Mouse (Mus musculus) liver, embryonic 14.5 days (tissue): Measurements from ENCODE around the gene Fam222b. TPM values are rescaled to one million over a fixed set of nuclear protein-coding genes. Genes with fewer than 3 reads are reported as not detected.
"Not testable (repeated sequence)": the region's sequence is repeated elsewhere in the genome, so short reads cannot be mapped to it uniquely, and the experiment has no call there.

Experiments used
- ATAC-seq: fragments of 200-750 bp; cut with Nextera tagmentation; 2 replicates; pipeline ENCODE4 v1.8.0; 2017; ENCODE audit warnings: moderate number of reproducible peaks, mild to moderate bottlenecking, moderate library complexity; ENCODE audit not compliant: insufficient read depth
- DNase-seq, 3 experiments: peaks; one replicate each; pipeline ENCODE4 v3.0.0-alpha.2; 2012 to 2013; ENCODE audit warnings: low read depth in 3 of 3, low spot score in 3 of 3
- H3K27ac ChIP-seq: fragments of 300-500 bp; sonication (generic); 2 replicates; pipeline ENCODE4 v1.5.1; 2014; ENCODE audit warnings: moderate library complexity, mild to moderate bottlenecking, control low read depth, inconsistent platforms
- H3K27me3 ChIP-seq: fragments of 300-500 bp; sonication (generic); 2 replicates; pipeline ENCODE4 v1.6.1; 2014; ENCODE audit warnings: mild to moderate bottlenecking, low read length, moderate library complexity; ENCODE audit not compliant: control insufficient read depth, insufficient read depth
- H3K36me3 ChIP-seq: fragments of 300-500 bp; sonication (generic); replicated peaks from 2 replicates; pipeline ENCODE4 v1.6.1; 2014; ENCODE audit warnings: low read depth; ENCODE audit not compliant: control insufficient read depth, insufficient read depth
- H3K4me1 ChIP-seq, 2 experiments: fragments of 200-500 bp in 1 of 2; fragments of 300-500 bp in 1 of 2; sonication (generic) in 1 of 2; replicated peaks; 2 replicates each; pipeline ENCODE4 v1.6.1; 2012 to 2014; ENCODE audit warnings: antibody characterized with exemption in 1 of 2, inconsistent platforms in 1 of 2, low read length in 1 of 2; ENCODE audit not compliant: control insufficient read depth in 2 of 2, insufficient read depth in 2 of 2
- H3K4me2 ChIP-seq: fragments of 300-500 bp; sonication (generic); 2 replicates; pipeline ENCODE4 v1.6.1; 2014; ENCODE audit warnings: low read depth, mild to moderate bottlenecking, control low read depth, moderate library complexity
- H3K4me3 ChIP-seq, 2 experiments: fragments of 200-500 bp in 1 of 2; fragments of 300-500 bp in 1 of 2; sonication (generic) in 1 of 2; 2 replicates each; pipeline ENCODE4 v1.5.1; 2012 to 2014; ENCODE audit warnings: low read depth in 2 of 2, low read length in 2 of 2, mild to moderate bottlenecking in 2 of 2, control low read depth in 1 of 2, inconsistent platforms in 1 of 2, moderate library complexity in 1 of 2; ENCODE audit not compliant: insufficient read depth in 1 of 2
- H3K9ac ChIP-seq: fragments of 300-500 bp; sonication (generic); replicated peaks from 2 replicates; pipeline ENCODE4 v1.6.1; 2014; ENCODE audit warnings: mild to moderate bottlenecking, control low read depth, moderate library complexity
- H3K9me3 ChIP-seq: fragments of 300-500 bp; sonication (generic); 2 replicates; pipeline ENCODE4 v1.6.1; 2016; ENCODE audit warnings: low read length, mixed read lengths; ENCODE audit not compliant: control insufficient read depth
- CTCF ChIP-seq: IDR thresholded peaks from 2 replicates; pipeline ENCODE4 v1.5.1; 2016; ENCODE audit warnings: antibody characterized with exemption, low read depth, control low read depth
- EP300 ChIP-seq: IDR thresholded peaks from 2 replicates; pipeline ENCODE4 v1.6.1; 2016; ENCODE audit warnings: antibody characterized with exemption, low read depth
- WGBS: fragments of 180-500 bp; shearing (Covaris S2); extraction: QIAGEN DNeasy Blood & Tissue Kit; methylation state at CpG from one replicate; pipeline ENCODE4 v1.1.7; 2014; ENCODE audit not compliant: insufficient replicate concordance; 5-methylcytosine and 5-hydroxymethylcytosine counted together
- polyA plus RNA-seq, 2 experiments: library from polyadenylated mRNA; depleted of rRNA in 1 of 2; stranded (reverse) in 1 of 2; unstranded in 1 of 2; fragments of >200 nt; fragmentation: Nextera tagmentation in 1 of 2; extraction: Ambion mirVana in 1 of 2; gene quantifications; 2 replicates each; pipeline versions ENCODE4 v1.2.1 to v1.2.3; 2012 to 2014

The Fam222b gene
- polyA plus RNA-seq, 2 experiments: 2.5 to 3.8 TPM

DNA sequence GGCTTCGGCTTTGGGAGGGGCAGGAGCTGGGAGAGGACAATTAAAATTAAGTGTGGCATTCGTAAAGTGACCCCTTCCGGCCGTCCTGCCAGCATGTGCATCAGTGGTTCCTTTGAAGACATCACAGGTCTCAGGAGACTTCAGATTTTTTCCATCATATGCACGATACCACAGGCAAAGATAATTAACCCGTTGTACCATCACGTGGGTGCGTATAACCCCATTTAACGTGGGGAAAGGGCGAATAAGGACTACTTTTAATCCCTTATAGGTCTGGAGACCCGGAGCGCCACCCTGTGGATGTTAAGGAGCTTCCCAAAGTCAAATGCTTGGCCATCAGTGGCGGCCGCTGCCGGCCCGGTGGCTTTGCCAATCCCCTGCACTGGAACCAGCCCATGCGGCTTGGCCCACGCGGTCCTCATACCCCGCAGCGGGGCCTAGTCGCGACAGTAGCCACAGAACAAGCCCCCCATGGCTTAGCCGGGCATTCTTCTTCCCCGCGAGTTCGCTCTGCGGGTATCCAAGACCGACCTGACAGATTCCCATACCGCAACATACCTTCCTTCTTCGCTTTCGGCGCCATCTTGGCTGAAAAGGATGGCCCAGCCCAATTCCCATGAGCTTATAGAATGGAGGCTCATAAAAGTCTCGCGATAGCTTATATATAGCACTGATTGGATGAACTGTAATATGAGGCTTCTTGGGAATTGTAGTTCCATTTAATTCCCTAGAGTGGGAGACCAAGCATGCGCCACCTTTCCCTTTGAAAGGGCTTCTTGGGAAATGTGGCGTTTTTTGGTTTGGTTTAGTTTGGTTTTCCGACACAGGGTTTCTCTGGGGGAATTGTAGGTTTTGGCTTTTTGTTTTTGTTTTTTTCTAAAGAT, 88.7 kb downstream of the Fam222b start, which contains the start of gene Rpl23a:
Gene Rpl23a, minus strand, starts transcription at position 624 of the 884 bp plus-strand sequence.
- peak; percentile 74 for ATAC-seq
- peak within 1 kb of the TSS; percentile 86 to 99 for H3K4me3 ChIP-seq
- peaks cover 13 to 21% of the 10 kb centered on the region in 2 experiments for H3K4me1 ChIP-seq

DNA sequence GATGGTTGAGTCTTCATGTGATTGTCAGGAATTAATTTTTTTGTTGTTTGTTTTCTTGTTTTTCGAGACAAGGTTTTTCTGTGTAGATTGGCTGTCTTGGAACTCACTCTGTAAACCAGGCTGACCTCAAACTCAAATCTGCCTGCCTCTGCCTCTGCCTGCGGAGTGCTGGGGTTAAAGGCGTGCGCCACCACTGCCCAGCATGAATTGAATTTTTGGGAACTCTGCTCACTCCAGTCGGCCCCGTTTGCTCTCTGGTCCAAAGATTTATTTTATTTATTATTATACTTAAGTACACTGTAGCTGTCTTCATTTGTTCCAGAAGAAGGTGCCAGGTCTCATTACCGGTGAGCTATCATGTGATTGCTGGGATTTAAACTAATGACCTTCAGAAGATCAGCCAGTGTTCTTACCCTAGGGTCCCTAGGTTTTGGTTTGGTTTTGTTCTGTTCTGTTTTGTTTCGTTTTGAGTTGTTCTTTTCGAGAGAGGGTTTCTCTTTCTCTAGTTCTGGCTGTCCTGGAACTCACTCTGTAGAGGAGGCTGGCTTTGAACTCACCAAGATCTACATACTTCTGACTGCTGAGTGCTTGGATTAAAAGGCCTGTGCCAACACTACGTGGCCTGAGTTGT, 89.5 kb downstream of the Fam222b start:
- ATAC-seq: no peak
- Histone ChIP-seq H3K4me3 (peak overlapping the region; percentile 41 to 86; a peak in 3 of 4 replicates), H3K9ac (peak overlapping the region; percentile 14; the same call in 1 of the 2 replicates), H3K4me1 (peaks cover 13 to 21% of the 10 kb centered on the region in 2 experiments), H3K4me2 (peak overlapping the region; percentile 99), H3K9me3 (no peaks in the 10 kb centered on the region), H3K36me3 (peaks cover 34% of the 10 kb centered on the region), H3K27ac (no peak overlapping the region), H3K27me3 (peaks cover 25% of the 10 kb centered on the region)
- 40% methylated on average over 10 of the region's 10 CpGs for WGBS
- DNase-seq: no peak
- no peak for TF ChIP-seq EP300
- TF ChIP-seq CTCF: no peak

More for the DNA sequence above, 88.7 kb downstream of the Fam222b start, which contains the start of gene Rpl23a:
- peaks cover 17% of the 10 kb centered on the region for H3K27me3 ChIP-seq
- peak within 1 kb of the TSS; percentile 99 for H3K4me2 ChIP-seq
- DNase-seq: peak; percentile 89 to 93 (median 93)
- H3K27ac ChIP-seq: peak within 1 kb of the TSS; percentile 69
- peak within 1 kb of the TSS; percentile 94 for H3K9ac ChIP-seq
- H3K36me3 ChIP-seq: peaks cover 34% of the 10 kb centered on the region
- H3K9me3 ChIP-seq: no peaks in the 10 kb centered on the region
- TF ChIP-seq EP300 (peak; percentile 48; the same call in 1 of the 2 replicates), CTCF (peak; percentile 55)
- WGBS: under 1% methylated on average over 38 of the region's 38 CpGs

DNA sequence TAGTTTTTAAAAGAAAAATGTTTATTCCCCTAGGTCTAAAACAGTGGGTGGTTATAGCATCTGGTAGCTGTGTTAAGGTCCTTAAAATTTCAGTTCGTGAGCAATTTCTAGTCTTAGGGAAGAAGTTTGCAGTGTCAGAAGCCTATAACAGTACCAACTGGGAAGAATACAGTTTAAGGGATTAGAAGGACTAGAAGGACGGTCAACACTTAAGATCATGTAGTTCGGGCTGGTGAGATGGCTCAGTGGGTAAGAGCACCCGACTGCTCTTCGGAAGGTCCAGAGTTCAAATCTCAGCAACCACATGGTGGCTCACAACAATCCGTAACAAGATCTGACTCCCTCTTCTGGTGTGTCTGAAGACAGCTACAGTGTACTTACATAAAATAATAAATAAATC, 90.2 kb downstream of the Fam222b start:
- H3K4me2 ChIP-seq, H3K4me3 ChIP-seq, DNase-seq, H3K9me3 ChIP-seq, H3K27ac ChIP-seq, H3K9ac ChIP-seq, ATAC-seq: not testable (repeated sequence)
- peaks cover 13 to 20% of the 10 kb centered on the region in 2 experiments for H3K4me1 ChIP-seq
- H3K27me3 ChIP-seq: peaks cover 32% of the 10 kb centered on the region
- 77% methylated on average over 6 of the region's 6 CpGs for WGBS
- H3K36me3 ChIP-seq: peaks cover 29% of the 10 kb centered on the region

DNA sequence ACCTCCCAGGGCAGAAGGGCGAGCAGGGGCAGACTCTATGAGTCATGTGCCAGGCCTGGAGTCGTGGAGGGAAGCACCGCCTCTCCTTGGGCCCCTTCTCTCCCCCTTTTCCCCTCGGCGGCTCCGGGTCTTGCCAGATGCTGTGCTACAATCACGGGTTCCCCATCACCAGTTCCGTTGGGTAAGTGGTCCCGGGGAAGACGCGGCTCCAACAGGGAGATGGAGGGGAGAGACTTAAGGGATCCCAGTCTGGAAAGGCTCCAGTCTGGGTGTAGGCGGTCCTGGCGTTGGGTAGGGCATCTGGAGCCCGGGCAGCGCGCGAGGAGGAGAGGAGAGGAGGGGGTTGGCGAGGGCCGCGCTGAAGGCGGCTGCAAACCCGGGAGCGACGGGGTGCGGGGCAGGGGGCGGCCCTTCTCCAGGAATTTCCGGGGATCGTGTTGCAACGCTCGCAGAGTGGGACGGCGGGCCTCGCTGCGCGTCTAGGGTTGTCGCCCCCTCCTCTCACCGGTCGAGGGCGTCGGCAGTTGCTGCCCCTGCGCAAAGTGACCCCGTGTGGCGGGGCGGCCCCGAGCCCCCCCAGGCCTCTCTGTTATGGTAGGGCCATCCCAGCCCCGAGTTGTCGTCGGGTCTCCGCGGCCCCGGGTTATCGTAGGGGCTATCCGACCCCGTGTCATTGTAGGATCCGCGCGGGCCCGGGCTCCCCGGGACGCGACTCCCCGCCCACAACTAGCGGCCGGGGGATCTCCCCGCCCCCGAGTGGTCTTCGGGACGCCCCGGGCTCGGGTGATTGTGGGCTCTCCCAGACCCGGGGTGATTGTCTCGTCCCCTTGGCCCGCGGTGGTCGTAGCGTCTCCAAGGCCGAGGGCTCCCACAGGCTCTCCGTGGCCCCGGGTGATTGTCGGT, 94.1 kb downstream of the Fam222b start, which contains the start of gene Rab34:
Gene Rab34, plus strand, starts transcription at position 100 of the 903 bp plus-strand sequence.
- H3K4me2 ChIP-seq: peak within 1 kb of the TSS; percentile 51
- H3K9ac ChIP-seq: peak within 1 kb of the TSS; percentile 3; the same call in 1 of the 2 replicates
- DNase-seq (no peak), ATAC-seq (peak; percentile 5; the same call in 1 of the 2 replicates)
- H3K4me1 ChIP-seq: peaks cover 0 to 4% of the 10 kb centered on the region in 2 experiments; a peak in 2 of 4 replicates
- 3% methylated on average over 79 of the region's 80 CpGs for WGBS
- TF ChIP-seq EP300: no peak
- TF ChIP-seq CTCF: 0 out of 2 replicates have a peak, but pooled peaks have one; percentile 1
- no peaks in the 10 kb centered on the region for H3K9me3 ChIP-seq
- H3K27ac ChIP-seq: no peak within 1 kb of the TSS
- no peaks in the 10 kb centered on the region for H3K36me3 ChIP-seq
- H3K4me3 ChIP-seq: peak within 1 kb of the TSS; percentile 45 to 50
- peaks cover 49% of the 10 kb centered on the region for H3K27me3 ChIP-seq
